Mouse (Mus musculus) kidney, adult 11 months (tissue): ENCODE measurements around the gene Kcnip1.

Experiments
- DNase-seq: peaks from one replicate; pipeline ENCODE4 v3.0.0; 2022

The Kcnip1 gene

GRCm38 (mm10) chr11:33980146-33980545 is 12.8 kb downstream of the Kcnip1 start:
- no peak for DNase-seq

- DNase-seq: no peak
Measured at GRCm38 (mm10) chr11:33975121-33975520, 17.8 kb downstream of the Kcnip1 start.

GRCm38 (mm10) chr11:33974341-33975040 is 18.5 kb downstream of the Kcnip1 start:
- no peak for DNase-seq

GRCm38 (mm10) chr11:33972114-33972513 is 20.8 kb downstream of the Kcnip1 start:
- DNase-seq: no peak

- no peak for DNase-seq
Measured at GRCm38 (mm10) chr11:33969199-33969598, 23.8 kb downstream of the Kcnip1 start.

GRCm38 (mm10) chr11:33967708-33968107 is 25.2 kb downstream of the Kcnip1 start:
- no peak for DNase-seq

GRCm38 (mm10) chr11:33965380-33965779 is 27.6 kb downstream of the Kcnip1 start:
- DNase-seq: no peak

GRCm38 (mm10) chr11:33962688-33963407 is 30.1 kb downstream of the Kcnip1 start, which contains the start of gene Kcnmb1:
Gene Kcnmb1, plus strand, starts transcription at chr11:33963013.
- peak; percentile 12 for DNase-seq

GRCm38 (mm10) chr11:33962178-33962577 is 30.8 kb downstream of the Kcnip1 start:
- DNase-seq: no peak

GRCm38 (mm10) chr11:33958713-33959112 is 34.2 kb downstream of the Kcnip1 start:
- no peak for DNase-seq

GRCm38 (mm10) chr11:33957595-33957994 is 35.4 kb downstream of the Kcnip1 start:
- no peak for DNase-seq

- no peak for DNase-seq
Measured at GRCm38 (mm10) chr11:33956623-33957022, 36.3 kb downstream of the Kcnip1 start.

GRCm38 (mm10) chr11:33955982-33956381 is 37.0 kb downstream of the Kcnip1 start:
- DNase-seq: no peak

- no peak for DNase-seq
Measured at GRCm38 (mm10) chr11:33951684-33952625, 41.0 kb downstream of the Kcnip1 start.

- DNase-seq: no peak
Measured at GRCm38 (mm10) chr11:33951155-33951554, 41.8 kb downstream of the Kcnip1 start.

GRCm38 (mm10) chr11:33946501-33946900 is 46.5 kb downstream of the Kcnip1 start:
- no peak for DNase-seq

GRCm38 (mm10) chr11:33944786-33945328 is 48.1 kb downstream of the Kcnip1 start:
- DNase-seq: no peak

GRCm38 (mm10) chr11:33944067-33944785 is 48.7 kb downstream of the Kcnip1 start:
- no peak for DNase-seq

- DNase-seq: no peak
Measured at GRCm38 (mm10) chr11:33943565-33943964, 49.4 kb downstream of the Kcnip1 start.

- no peak for DNase-seq
Measured at GRCm38 (mm10) chr11:33939456-33940113, 53.4 kb downstream of the Kcnip1 start.

GRCm38 (mm10) chr11:33938561-33939274 is 54.2 kb downstream of the Kcnip1 start:
- DNase-seq: no peak
